Mouse (Mus musculus): ENCODE results near the gene Rorc.

DNA sequence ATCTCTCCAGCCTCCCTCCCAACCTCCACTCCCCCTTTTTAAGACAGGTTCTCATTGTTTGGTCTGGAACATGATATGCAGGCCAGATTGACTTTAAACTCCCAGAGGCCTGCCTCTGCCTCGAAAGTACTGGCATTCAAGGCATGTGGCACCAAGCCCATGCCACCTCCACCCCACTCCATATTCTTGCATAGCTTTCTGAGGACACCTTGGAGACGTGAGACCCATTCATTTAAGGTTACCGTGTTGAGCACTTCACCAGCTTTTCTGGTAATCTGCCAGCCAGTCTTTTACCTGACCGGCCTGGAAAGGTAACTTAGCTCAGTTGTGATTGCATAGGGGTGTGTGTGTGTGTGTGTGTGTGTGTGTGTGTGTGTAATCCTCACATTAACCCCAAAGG, 33.0 kb downstream of the Rorc start:
- TF ChIP-seq POLR2A (IDR thresholded peaks at IDR 0.05; ENCODE audit: low read depth, low read length) (no peak), CTCF (conservative IDR thresholded peaks at IDR 0.05; ENCODE audit: insufficient read depth, insufficient read length, low read depth, low read length) (no peak)
